Mouse (Mus musculus) CH12.LX (cell line): ENCODE measurements around the gene Tmem45a. TPM values are rescaled to one million over a fixed set of nuclear protein-coding genes. Genes with fewer than 3 reads are reported as not detected.

Experiments
- DNase-seq: peaks from one replicate; pipeline ENCODE4 v3.0.0-alpha.2; 2013; ENCODE audit errors: extremely low read depth
- H3K27ac ChIP-seq: 2 replicates; pipeline ENCODE4 v1.5.1; 2012; ENCODE audit warnings: low read depth, mild to moderate bottlenecking, control low read depth, moderate library complexity; ENCODE audit not compliant: insufficient read depth
- H3K27me3 ChIP-seq: replicated peaks from 2 replicates; pipeline ENCODE3; 2012; ENCODE audit warnings: inconsistent platforms
- H3K36me3 ChIP-seq, 2 experiments: replicated peaks in 1 of 2; 2 replicates each; pipeline versions ENCODE3 to v1.6.1; 2012; ENCODE audit warnings: inconsistent platforms in 1 of 2, low read length in 1 of 2, mild to moderate bottlenecking in 1 of 2, mixed read lengths in 1 of 2, moderate library complexity in 1 of 2; ENCODE audit not compliant: control insufficient read depth in 1 of 2, insufficient read depth in 1 of 2
- H3K4me1 ChIP-seq, 2 experiments: 2 replicates each; pipeline ENCODE4 v1.6.1; 2012; ENCODE audit warnings: inconsistent platforms in 1 of 2, moderate library complexity in 1 of 2; ENCODE audit not compliant: insufficient read depth in 2 of 2, control insufficient read depth in 1 of 2
- H3K4me2 ChIP-seq: 2 replicates; pipeline ENCODE4 v1.6.1; 2012; ENCODE audit warnings: low read depth, mild to moderate bottlenecking, control low read depth; ENCODE audit not compliant: poor library complexity, insufficient read depth, severe bottlenecking
- H3K4me3 ChIP-seq, 3 experiments: fragments of 150-350 bp in 1 of 3; sonication (generic) in 1 of 3; replicated peaks in 1 of 3; 2 replicates each; pipeline versions ENCODE3 to v1.5.1; 2011 to 2012; ENCODE audit warnings: low read depth in 2 of 3, low read length in 2 of 3, mild to moderate bottlenecking in 2 of 3, moderate library complexity in 2 of 3, control low read depth in 1 of 3, improper control_type of control experiment in 1 of 3, inconsistent platforms in 1 of 3, mixed read lengths in 1 of 3; ENCODE audit not compliant: poor library complexity in 1 of 3
- H3K79me2 ChIP-seq: replicated peaks from 2 replicates; pipeline ENCODE4 v1.6.1; 2012; ENCODE audit warnings: mild to moderate bottlenecking, moderate library complexity; ENCODE audit not compliant: control insufficient read depth, poor library complexity, insufficient read depth, severe bottlenecking; ENCODE audit errors: extremely low read depth
- H3K9ac ChIP-seq: 2 replicates; pipeline ENCODE4 v1.6.1; 2012; ENCODE audit warnings: low read depth, mild to moderate bottlenecking, control low read depth, moderate library complexity; ENCODE audit not compliant: insufficient read depth
- H3K9me3 ChIP-seq: replicated peaks from 2 replicates; pipeline ENCODE3; 2012; ENCODE audit warnings: low read length, inconsistent platforms, mixed read lengths
- CHD2 ChIP-seq: IDR thresholded peaks from 2 replicates; pipeline ENCODE4 v1.6.1; 2011; ENCODE audit warnings: low read length, improper control_type of control experiment
- CTCF ChIP-seq, 2 experiments: IDR thresholded peaks in 1 of 2; conservative IDR thresholded peaks in 1 of 2; 2 replicates each; pipeline ENCODE4 v1.5.1; 2011 to 2012; ENCODE audit warnings: low read depth in 2 of 2, low read length in 2 of 2, improper control_type of control experiment in 1 of 2, inconsistent platforms in 1 of 2, mild to moderate bottlenecking in 1 of 2, moderate library complexity in 1 of 2
- ELF1 ChIP-seq: IDR thresholded peaks from 2 replicates; pipeline ENCODE4 v1.6.1; 2014; ENCODE audit warnings: low read depth, mild to moderate bottlenecking, inconsistent platforms, low read length, improper control_type of control experiment
- HCFC1 ChIP-seq: IDR thresholded peaks from 2 replicates; pipeline ENCODE4 v1.6.1; 2012; ENCODE audit warnings: low read depth, mild to moderate bottlenecking, inconsistent platforms, low read length, improper control_type of control experiment
- MAZ ChIP-seq: IDR thresholded peaks from 2 replicates; pipeline ENCODE4 v1.6.1; 2012; ENCODE audit warnings: low read depth, mild to moderate bottlenecking, inconsistent platforms, low read length, improper control_type of control experiment, moderate library complexity
- POLR2A ChIP-seq: IDR thresholded peaks from 2 replicates; pipeline ENCODE4 v1.6.1; 2011; ENCODE audit warnings: low read depth, mild to moderate bottlenecking, improper control_type of control experiment, low read length
- RAD21 ChIP-seq: IDR thresholded peaks from 2 replicates; pipeline ENCODE4 v1.6.1; 2011; ENCODE audit warnings: low read depth, mild to moderate bottlenecking, low read length, improper control_type of control experiment, moderate library complexity
- SMC3 ChIP-seq: IDR thresholded peaks from 2 replicates; pipeline ENCODE4 v1.6.1; 2011; ENCODE audit warnings: low read depth, low read length, improper control_type of control experiment
- ZC3H11A ChIP-seq: IDR thresholded peaks from 2 replicates; pipeline ENCODE4 v1.6.1; 2012; ENCODE audit warnings: low read depth, mild to moderate bottlenecking, inconsistent platforms, low read length, improper control_type of control experiment
- ZNF384 ChIP-seq: IDR thresholded peaks from 2 replicates; pipeline ENCODE4 v1.6.1; 2012; ENCODE audit warnings: low read depth, low read length, improper control_type of control experiment, inconsistent platforms
- dilution Hi-C: fragments of 300-500 bp; cut with MboI; formaldehyde crosslinking; loops from 2 replicates; pipeline ENCODE4 v1.14.3; 2020; ENCODE audit warnings: low sequenced_read_pairs; ENCODE audit not compliant: extremely low pct_unique_long_range_greater_than_20kb, extremely low pct_ligation_motif_present
- in situ Hi-C: fragments of 300-500 bp; cut with MboI; formaldehyde crosslinking; loops from 3 replicates; pipeline ENCODE4 v1.14.3; 2019; ENCODE audit warnings: low sequenced_read_pairs, low pct_ligation_motif_present, low pct_unique_long_range_greater_than_20kb, mixed read lengths
- polyA plus RNA-seq: library from polyadenylated mRNA; unstranded; fragments of >175 nt; gene quantifications from 2 replicates; pipeline ENCODE4 v1.2.1, GENCODE M21; 2012; ENCODE audit warnings: low read depth; ENCODE audit not compliant: insufficient read length
- total RNA-seq, 2 experiments: library from RNA; depleted of rRNA; stranded (reverse); fragments of 300-350 nt in 1 of 2; fragments of >200 nt in 1 of 2; gene quantifications; 2 replicates each; pipeline ENCODE4 v1.2.3; 2012 to 2014

Tmem45a gene
- total and polyA plus RNA-seq, 3 experiments: 26.9 to 105 (median 30.7) TPM

- TF ChIP-seq CHD2: no peak
- no peak for TF ChIP-seq ELF1
- TF ChIP-seq MAZ: no peak
- H3K4me2 ChIP-seq: peak overlapping the region; percentile 42; the same call in 1 of the 2 replicates
- H3K4me3 ChIP-seq: no peak overlapping the region
- H3K27ac ChIP-seq: no peak overlapping the region
- dilution Hi-C loops: no loop called here
- H3K4me1 ChIP-seq: no peaks in the 10 kb centered on the region
- DNase-seq: no peak
- H3K27me3 ChIP-seq: no peaks in the 10 kb centered on the region
- no peak overlapping the region for H3K9ac ChIP-seq
- in situ Hi-C loops: no loop called here
- H3K9me3 ChIP-seq: no peaks in the 10 kb centered on the region
- no peaks in the 10 kb centered on the region for H3K79me2 ChIP-seq
- H3K36me3 ChIP-seq: peaks cover 0 to 1% of the 10 kb centered on the region in 2 experiments
Observed at GRCm38 (mm10) chr16:56801370-56802109, 84.4 kb downstream of the Tmem45a start.

GRCm38 (mm10) chr16:56800946-56801345 lies 85.0 kb downstream of the Tmem45a start:
- no peak overlapping the region for H3K4me3 ChIP-seq
- no peak for TF ChIP-seq HCFC1
- no peak for TF ChIP-seq ZNF384
- TF ChIP-seq, all 38 proteins: peak for 0
- peaks cover 0 to 1% of the 10 kb centered on the region in 2 experiments for H3K36me3 ChIP-seq
- no peak overlapping the region for H3K27ac ChIP-seq
- H3K9me3 ChIP-seq: no peaks in the 10 kb centered on the region
- H3K9ac ChIP-seq: no peak overlapping the region
- dilution Hi-C loops: no loop called here
- in situ Hi-C loops: no loop called here
- no peak overlapping the region for H3K4me2 ChIP-seq
- H3K4me1 ChIP-seq: no peaks in the 10 kb centered on the region
- no peaks in the 10 kb centered on the region for H3K79me2 ChIP-seq
- no peak for DNase-seq
- no peaks in the 10 kb centered on the region for H3K27me3 ChIP-seq

- Histone ChIP-seq H3K9me3 (no peaks in the 10 kb centered on the region), H3K79me2 (no peaks in the 10 kb centered on the region), H3K4me2 (no peak overlapping the region), H3K4me1 (no peaks in the 10 kb centered on the region), H3K27me3 (no peaks in the 10 kb centered on the region), H3K27ac (no peak overlapping the region), H3K36me3 (peaks cover 0 to 1% of the 10 kb centered on the region in 2 experiments), H3K9ac (no peak overlapping the region), H3K4me3 (no peak overlapping the region)
- DNase-seq: peak; percentile 69
- TF ChIP-seq CTCF (conservative IDR thresholded peaks at IDR 0.05 in 1 of 2, IDR thresholded peaks at IDR 0.05 in 1 of 2; ENCODE audit: low read depth in 2 of 2, low read length in 2 of 2): peak; percentile 63 to 86; a peak in 3 of 4 replicates
- TF ChIP-seq POLR2A: no peak
- peak; percentile 75 for TF ChIP-seq RAD21
- TF ChIP-seq ZC3H11A: peak; percentile 54; the same call in 1 of the 2 replicates
- TF ChIP-seq SMC3: peak; percentile 85
- in situ Hi-C loops (no loop called here), dilution Hi-C loops (no loop called here)
Observed at GRCm38 (mm10) chr16:56800469-56800868, 85.5 kb downstream of the Tmem45a start.
